Mouse (Mus musculus): Measurements from ENCODE around the gene Ppp1ca.
A peak's percentile ranks its signal among the peaks of the same experiment; 100 is the strongest.

DNA sequence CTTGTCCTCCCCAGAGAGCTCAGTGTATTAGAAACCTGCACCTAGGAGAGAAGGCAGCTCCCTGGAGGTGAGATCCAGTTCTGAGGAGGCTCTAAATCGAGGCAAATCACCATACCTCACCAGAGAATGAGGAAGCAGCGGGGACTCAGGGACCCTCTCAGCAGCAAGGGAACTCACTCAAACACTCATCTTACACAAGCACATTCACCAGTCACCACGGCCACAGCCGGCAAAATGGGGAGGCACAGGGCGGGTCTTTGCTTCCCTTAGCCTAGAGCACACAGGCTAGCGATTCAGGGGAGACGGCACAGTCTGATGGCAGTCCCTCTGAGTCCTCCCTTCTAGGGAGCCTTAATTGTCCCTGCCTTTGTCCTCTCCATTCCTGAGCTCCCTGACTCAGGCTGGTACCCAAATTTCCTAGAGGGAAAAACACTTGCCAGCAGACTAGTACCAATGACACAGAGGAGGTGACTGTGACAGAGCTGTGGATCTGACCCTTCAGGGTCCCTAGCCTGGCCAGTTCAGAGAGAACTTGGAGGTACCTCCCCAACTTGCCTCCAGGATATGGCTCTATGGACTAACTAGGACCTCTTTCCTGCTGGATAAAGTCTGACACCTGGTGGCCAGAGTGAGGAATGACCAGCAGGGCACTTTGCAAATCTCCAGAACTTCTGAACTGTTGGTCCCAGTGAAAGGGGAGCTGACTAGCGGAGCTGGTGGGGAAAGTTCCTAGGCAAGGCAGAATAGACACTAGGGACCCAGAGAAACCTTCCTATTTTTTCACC, 36.2 kb downstream of the Ppp1ca start:
- TF ChIP-seq CTCF (IDR thresholded peaks at IDR 0.05; ENCODE audit: extremely low read depth, insufficient read depth, low read length) (peak; percentile 94), POLR2A (IDR thresholded peaks at IDR 0.05; ENCODE audit: extremely low read depth, insufficient read depth, low read length) (no peak)
